Mouse (Mus musculus): ENCODE results near the gene Wscd1.

Wscd1 gene

GRCm38 (mm10) chr11:71749671-71750070 lies at the start of gene Wscd1:
TSS of gene Wscd1 (plus strand) at chr11:71749920.
- in situ Hi-C loops (cut with MboI; ENCODE audit: low sequenced_read_pairs): no loop called here

GRCm38 (mm10) chr11:71728066-71728465 lies 21.7 kb upstream of the Wscd1 start:
- in situ Hi-C loops (cut with MboI; ENCODE audit: low sequenced_read_pairs): no loop called here

- in situ Hi-C loops (cut with MboI; ENCODE audit: low sequenced_read_pairs): no loop called here
Observed at GRCm38 (mm10) chr11:71729287-71729686, 20.4 kb upstream of the Wscd1 start.

GRCm38 (mm10) chr11:71733771-71734170 lies 15.9 kb upstream of the Wscd1 start:
- in situ Hi-C loops (cut with MboI; ENCODE audit: low sequenced_read_pairs): no loop called here

- in situ Hi-C loops (cut with MboI; ENCODE audit: low sequenced_read_pairs): no loop called here
Observed at GRCm38 (mm10) chr11:71737106-71737505, 12.6 kb upstream of the Wscd1 start.

- in situ Hi-C loops (cut with MboI; ENCODE audit: low sequenced_read_pairs): no loop called here
Observed at GRCm38 (mm10) chr11:71738501-71739045, 11.1 kb upstream of the Wscd1 start.

- in situ Hi-C loops (cut with MboI; ENCODE audit: low sequenced_read_pairs): no loop called here
Observed at GRCm38 (mm10) chr11:71745875-71746274, 3.8 kb upstream of the Wscd1 start.

- in situ Hi-C loops (cut with MboI; ENCODE audit: low sequenced_read_pairs): no loop called here
Observed at GRCm38 (mm10) chr11:71747719-71748118, 2.0 kb upstream of the Wscd1 start.

GRCm38 (mm10) chr11:71750534-71751173 lies 934 bp downstream of the Wscd1 start:
- in situ Hi-C loops (cut with MboI; ENCODE audit: low sequenced_read_pairs): no loop called here

GRCm38 (mm10) chr11:71751174-71751611 lies 1.5 kb downstream of the Wscd1 start:
- in situ Hi-C loops (cut with MboI; ENCODE audit: low sequenced_read_pairs): no loop called here

- in situ Hi-C loops (cut with MboI; ENCODE audit: low sequenced_read_pairs): no loop called here
Observed at GRCm38 (mm10) chr11:71751689-71752088, 2.0 kb downstream of the Wscd1 start.

GRCm38 (mm10) chr11:71752626-71753025 lies 2.9 kb downstream of the Wscd1 start:
- in situ Hi-C loops (cut with MboI; ENCODE audit: low sequenced_read_pairs): no loop called here

- in situ Hi-C loops (cut with MboI; ENCODE audit: low sequenced_read_pairs): no loop called here
Observed at GRCm38 (mm10) chr11:71755115-71755514, 5.4 kb downstream of the Wscd1 start.

GRCm38 (mm10) chr11:71756325-71756724 lies 6.6 kb downstream of the Wscd1 start:
- in situ Hi-C loops (cut with MboI; ENCODE audit: low sequenced_read_pairs): no loop called here

GRCm38 (mm10) chr11:71758211-71759110 lies 8.7 kb downstream of the Wscd1 start:
- in situ Hi-C loops (cut with MboI; ENCODE audit: low sequenced_read_pairs): no loop called here

- in situ Hi-C loops (cut with MboI; ENCODE audit: low sequenced_read_pairs): no loop called here
Observed at GRCm38 (mm10) chr11:71760991-71761390, 11.3 kb downstream of the Wscd1 start.

- in situ Hi-C loops (cut with MboI; ENCODE audit: low sequenced_read_pairs): no loop called here
Observed at GRCm38 (mm10) chr11:71763154-71763553, 13.4 kb downstream of the Wscd1 start.

- in situ Hi-C loops (cut with MboI; ENCODE audit: low sequenced_read_pairs): no loop called here
Observed at GRCm38 (mm10) chr11:71763651-71764275, 14.0 kb downstream of the Wscd1 start.

GRCm38 (mm10) chr11:71764743-71765142 lies 15.0 kb downstream of the Wscd1 start:
- in situ Hi-C loops (cut with MboI; ENCODE audit: low sequenced_read_pairs): no loop called here

GRCm38 (mm10) chr11:71765335-71765734 lies 15.6 kb downstream of the Wscd1 start:
- in situ Hi-C loops (cut with MboI; ENCODE audit: low sequenced_read_pairs): no loop called here

GRCm38 (mm10) chr11:71766380-71766779 lies 16.7 kb downstream of the Wscd1 start:
- in situ Hi-C loops (cut with MboI; ENCODE audit: low sequenced_read_pairs): no loop called here

Measured in CH12F3 (cell line).